Mouse (Mus musculus) testis, postnatal 14 days (tissue): ENCODE data around the gene Fmnl1.

Source experiments
- DNase-seq: peaks from one replicate; pipeline ENCODE4 v3.0.0; 2021; ENCODE audit warnings: low spot score

The Fmnl1 gene

DNA sequence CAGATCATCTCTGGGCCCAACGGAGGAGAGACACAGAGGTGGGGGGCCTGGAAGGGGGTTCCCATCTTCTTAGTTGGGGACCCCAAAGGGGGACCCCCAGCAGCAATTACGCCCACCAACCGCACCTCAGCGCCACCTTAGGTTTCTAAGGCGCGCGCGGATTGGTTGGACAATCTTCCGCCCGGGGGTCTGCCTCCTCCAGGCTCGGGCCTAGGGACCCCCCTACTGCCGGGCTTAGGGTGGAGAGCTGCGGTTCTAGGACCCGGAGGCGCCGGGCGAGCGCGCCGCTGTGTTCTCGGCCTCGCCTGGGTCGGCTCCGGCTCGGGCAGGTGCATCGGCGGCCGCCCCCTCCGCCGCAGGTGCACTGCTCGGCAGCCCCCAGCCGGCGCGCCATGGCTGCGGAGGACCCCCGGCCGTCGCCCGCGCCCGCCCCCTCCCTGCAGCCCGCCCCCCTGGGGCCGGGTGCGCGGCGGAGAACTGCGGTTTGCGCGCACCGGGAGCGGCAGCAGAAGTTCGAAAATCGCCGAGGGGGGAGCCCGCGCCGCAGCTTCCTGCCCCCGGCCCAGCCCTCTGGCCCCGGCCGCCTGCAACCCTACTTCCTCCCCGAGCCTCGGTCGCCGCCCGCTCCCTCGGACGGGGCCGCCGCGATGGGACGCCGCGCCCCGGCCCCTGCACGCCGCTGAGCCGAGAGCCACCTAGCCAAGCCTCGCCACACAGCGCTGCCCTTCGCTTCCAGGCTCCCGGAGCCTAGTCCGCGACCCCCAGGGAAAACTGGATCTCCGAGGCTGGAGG, at the start of gene Fmnl1:
Gene Fmnl1, plus strand, starts transcription at position 614 of the 792 bp plus-strand sequence.
- DNase-seq, result peak; percentile 38

DNA sequence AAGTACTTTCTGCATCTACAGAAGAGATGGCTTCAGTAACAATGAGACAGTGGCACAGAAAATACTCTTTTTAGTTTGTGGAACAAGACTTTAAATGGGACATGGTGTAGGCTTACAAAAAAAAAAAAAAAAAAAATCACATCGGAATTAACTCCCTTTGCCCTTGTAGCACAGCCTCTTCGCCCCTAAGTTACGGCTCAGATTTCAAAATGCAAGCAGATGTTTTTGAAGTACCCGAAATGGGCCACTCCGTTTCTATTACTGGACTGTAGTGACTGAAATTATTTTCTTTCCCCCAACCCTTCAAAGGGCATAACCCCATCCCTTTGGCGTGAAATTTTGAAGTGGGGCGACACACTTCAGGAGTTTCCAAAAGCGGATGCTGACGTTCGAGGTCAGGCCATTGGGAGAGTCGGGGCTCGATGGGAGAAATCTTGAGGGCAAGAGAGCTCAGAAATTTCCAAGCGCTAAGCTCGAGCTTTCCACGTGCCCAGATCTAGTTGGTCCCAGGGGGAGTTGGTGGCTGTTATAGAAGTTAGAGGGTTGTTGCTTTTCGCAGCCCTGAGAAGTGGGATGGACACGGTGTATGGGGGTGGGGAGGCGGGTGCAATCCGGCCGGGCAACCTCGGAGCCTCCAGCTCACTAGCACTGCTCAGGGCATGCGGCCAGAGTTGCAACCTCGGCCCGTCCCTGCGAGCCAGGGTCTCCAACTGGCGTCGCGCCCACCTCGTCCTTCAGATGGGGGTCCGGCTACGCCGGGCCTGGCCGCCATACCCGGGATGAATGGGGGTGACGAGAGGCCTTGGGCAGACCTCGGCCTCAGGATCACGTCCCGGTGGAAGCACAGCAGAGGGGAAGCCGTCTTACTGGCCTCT, 39.0 kb upstream of the Fmnl1 start, which contains the start of gene Hexim2:
Gene Hexim2, plus strand, starts transcription at position 729 of the 875 bp plus-strand sequence.
- peak; percentile 83 for DNase-seq

DNA sequence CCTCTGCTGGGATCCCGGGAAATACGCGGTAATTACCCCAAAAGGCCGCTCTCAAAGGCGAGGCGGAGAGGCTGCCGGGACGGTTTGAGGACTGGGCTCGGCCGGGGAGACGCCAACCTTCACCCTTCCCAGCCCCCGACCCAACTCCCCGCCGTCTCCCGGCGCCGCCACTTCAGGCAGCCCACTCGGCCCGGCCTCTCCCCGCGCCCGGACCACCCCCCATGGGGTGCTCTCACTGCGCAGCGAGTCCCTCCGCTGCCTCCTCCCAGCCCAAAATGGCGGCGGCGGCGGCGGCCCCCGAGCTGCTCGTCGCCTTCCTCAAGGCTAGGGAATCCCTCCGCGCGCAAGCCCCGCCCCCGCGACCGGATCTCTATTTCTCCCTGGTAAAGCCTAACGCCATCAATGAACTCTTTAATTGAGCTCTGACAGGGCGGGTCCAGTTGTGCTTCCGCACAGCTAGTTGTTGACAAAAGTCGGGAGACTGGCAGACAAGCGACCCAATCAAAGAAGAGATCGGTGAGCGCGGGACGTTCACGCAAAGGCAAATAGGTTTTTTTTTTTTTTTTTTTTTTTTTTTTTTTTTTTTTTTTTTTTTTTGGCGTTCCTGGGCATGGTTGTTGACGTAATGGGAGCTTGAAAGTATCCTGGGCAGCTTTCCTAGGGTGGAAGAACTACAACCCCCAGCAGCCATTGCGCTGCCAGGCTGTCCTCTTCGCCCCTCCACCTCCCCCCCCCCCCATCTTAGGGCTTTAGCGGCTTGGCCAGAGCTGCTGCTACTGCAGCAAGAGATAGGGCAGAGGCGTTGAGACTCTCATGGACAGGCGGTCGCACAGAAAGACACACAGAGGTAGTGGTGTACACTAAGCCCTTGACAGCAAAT, 38.1 kb upstream of the Fmnl1 start:
- DNase-seq, result peak; percentile 100

DNA sequence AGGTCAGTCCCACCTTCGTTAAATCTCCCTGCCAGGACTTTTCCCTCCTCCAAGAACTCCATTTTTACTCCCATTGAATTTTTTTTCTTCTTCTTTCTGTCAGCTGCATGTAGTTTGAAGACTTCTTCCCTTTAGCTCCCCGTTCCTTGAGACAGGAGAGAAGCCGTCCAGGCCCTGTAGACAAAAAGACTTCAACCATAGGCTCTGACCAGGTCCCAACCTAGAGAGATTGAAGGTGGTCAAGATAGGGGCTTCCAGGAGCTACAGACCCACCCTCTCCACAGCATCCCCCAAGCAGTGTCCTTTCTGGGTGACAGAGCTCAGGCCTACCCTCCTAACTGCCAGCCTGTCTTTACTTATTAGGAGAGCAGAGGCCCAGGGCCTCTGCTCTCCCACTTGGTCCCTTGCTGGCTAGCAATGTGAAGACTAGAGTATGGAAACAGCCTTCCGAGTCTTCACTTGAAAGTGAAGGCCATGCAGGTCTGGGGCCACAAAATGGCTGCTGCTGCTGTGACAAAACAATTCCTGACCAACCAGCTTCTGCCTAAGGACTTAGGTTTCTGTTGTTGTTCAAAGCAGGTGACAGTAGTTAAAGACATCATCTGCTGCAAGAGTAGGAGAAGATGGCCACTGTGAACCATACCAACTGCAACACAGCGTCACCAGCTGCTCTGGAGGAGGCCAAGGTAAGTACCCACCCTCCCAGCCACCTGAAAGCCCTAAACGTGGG, 37.3 kb upstream of the Fmnl1 start:
- DNase-seq, result peak; percentile 21

DNA sequence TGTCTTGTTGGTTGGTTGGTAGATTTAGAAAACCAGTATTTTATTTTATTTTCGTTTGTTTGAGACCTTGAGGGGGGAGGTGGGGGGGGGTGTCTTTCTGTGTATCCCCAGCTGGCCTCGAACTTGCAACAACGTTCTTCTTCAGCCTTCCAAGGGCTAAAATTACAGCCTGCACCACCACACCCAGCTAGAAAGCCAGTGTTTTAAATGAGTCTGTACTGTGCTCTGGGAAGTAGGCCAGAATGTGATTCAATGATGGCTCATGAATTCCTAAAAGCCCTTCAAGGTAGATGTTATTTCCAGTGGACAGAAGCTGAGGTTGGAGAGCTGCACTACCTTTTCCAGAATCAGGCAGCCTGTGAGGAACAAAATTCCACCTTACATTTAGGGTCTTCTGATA, 36.7 kb upstream of the Fmnl1 start:
- DNase-seq, result peak; percentile 33

DNA sequence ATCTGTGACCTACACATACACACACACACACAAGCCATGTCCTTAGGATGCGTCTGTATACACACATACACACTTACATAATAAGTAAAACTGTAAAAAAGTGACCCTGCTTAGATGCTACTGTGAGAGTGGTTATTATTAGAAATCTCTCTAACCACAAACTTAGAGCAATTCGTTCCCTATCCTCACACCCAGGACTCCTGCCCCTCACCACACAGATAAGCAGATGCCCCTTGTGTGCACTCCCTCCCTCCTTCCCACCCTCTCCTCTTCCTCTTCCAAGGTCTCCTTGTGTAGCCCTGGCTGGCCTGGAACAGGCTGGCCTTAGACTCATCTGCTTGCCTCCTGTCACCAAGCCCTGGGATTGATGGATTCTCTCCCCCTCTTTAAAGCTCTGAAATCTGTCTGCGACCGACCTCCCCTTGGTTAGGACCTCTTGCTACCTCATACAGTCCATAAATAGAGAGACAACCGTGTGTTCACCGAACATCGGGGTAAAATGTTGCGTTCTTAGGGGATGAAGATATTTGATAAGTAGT, 34.8 kb upstream of the Fmnl1 start:
- DNase-seq, result no peak

DNA sequence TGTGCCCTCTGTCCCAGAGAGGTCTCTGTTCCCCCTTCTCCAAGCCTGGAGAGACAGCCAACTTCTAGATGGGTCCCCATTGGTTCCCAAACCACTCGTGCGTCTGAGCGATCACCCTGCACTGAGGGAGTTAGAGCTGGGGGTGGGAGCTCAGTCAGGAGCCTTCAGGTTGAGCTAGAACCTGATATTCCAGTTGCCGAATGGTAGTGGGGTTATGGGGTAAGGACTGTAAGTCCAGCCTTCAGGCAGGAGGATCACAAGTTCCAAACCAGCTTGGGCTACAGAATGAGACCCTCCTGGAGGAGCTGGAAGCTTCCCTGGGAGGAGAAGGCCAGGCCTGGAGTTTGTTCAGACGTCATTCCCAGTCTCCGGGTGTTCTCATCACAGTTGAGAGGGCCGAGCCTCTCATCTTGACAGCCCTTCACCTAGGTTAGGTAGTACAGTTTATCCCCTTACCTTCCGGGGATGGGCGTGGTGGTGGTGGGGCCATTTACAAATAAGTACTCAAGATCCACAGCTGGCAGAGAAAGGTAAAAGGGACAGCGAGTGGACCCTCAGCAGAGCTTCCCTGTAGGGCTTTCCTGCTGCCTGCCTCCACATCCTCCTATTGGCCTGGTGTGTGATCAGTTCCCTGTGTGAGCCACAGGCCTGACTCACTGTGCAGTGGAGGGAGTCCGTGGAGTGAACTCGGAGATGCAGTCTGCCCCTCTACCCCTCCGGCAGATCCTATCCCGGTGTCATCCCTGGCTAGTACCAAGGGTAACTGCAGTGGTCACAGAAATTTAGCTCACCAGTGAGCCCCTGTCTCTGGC, 30.8 kb upstream of the Fmnl1 start:
- DNase-seq, result no peak

DNA sequence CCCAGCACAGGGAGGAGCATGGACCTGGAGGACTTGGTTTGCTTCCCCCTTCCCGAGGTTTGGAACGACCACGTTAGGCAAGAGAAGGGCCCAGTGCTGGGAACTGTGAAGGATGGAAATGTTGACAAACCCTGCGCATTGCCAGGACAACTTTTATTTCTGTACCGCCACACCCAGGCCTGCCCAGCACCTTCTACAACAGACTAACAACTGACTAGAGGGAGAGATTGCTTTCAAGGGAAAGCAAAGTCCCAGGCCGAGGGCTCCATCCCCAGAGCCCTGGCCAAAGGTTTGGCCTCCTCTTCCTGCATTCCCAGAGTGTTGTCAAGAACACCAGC, 30.2 kb upstream of the Fmnl1 start:
- DNase-seq, result no peak

DNA sequence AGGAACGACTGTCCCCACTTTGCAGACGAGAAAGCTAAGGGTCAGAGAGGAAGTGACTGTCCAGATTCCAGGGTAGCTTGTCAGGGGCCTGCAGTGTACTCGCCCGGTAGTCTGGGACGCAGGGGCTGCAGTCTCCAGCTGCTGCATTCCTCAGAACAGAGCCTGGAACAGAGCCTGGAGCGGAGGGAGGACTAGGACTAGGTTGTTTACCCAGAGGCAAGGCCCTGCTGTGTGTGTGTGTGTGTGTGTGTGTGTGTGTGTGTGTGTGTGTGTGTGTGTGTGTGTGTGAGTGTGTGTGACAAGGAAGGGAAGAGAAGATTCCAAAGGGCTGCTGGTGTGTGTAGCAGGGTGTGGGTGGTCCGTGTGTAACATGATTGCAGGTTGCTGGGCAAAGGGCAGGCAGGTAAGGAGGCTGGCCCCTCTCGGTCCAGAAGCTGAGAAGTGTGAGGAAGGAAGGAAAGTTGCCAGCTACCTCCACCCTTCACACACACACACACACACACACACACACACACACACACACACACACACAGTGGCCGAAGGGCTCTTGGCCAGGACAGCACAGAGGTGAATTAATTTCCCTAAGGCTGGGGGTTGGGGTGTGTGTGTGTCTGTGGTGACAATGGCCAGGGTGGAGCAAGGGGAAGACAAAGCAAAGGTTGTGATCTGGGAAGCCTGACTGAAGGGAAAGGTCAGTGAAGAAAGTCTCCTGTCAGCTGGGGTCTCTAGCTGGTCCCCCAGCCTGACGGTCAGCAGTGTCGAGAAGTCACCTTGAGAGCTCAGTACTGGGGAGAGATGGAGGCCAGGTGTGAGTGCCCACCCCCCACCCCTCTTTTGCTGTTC, 29.6 kb upstream of the Fmnl1 start:
- DNase-seq, result peak; percentile 76

DNA sequence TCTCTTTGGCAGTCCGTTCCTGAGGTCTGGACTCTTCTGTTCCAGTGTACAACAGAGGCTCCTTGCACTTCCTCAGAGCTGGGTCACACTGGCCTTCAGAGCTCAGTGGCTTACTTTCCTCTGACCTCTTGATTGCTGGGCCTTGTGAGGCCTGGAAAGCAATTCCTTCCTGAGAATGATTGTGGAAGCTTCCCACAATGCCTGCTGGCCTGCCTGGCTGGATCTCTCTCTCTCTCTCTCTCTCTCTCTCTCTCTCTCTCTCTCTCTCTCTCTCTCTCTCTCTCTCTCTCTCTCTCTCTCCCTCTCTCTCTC, 29.0 kb upstream of the Fmnl1 start:
- no peak for DNase-seq

DNA sequence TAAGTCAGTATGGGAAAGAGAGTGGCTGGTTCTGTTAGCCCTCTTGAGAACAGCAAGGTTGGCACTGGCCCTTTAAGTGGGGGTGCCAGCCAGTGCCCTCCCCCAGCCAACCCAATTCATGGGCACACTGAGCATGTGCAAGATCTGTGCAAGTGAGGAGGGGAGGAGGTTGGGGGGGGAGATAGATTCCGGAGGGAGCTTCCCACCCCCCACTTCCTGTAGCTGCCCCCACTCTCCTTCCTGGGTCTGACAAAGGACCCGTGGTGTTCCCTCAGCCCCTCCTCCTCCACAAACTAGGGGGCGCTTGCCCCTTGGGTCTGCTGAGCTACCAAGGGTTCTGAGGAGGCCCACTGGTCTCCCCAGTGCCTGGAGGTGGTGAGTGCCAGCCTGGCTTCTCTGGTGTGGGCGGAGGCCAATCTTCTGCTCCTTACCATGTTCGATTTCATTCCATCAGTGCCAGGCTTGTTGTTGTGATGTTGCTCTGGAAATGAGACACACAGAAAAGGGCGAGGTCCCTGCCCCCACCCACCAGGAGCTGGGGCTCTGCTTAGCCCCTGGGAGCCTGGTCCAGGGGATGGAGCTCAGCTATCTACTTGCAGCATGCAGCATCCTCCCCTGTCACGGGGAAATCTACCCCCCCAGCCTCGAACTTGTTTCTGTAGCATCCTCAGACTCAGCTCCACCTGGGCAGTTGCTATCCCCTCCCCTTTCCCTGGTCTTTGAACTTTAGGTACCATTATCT, 28.3 kb upstream of the Fmnl1 start:
- DNase-seq, result no peak

DNA sequence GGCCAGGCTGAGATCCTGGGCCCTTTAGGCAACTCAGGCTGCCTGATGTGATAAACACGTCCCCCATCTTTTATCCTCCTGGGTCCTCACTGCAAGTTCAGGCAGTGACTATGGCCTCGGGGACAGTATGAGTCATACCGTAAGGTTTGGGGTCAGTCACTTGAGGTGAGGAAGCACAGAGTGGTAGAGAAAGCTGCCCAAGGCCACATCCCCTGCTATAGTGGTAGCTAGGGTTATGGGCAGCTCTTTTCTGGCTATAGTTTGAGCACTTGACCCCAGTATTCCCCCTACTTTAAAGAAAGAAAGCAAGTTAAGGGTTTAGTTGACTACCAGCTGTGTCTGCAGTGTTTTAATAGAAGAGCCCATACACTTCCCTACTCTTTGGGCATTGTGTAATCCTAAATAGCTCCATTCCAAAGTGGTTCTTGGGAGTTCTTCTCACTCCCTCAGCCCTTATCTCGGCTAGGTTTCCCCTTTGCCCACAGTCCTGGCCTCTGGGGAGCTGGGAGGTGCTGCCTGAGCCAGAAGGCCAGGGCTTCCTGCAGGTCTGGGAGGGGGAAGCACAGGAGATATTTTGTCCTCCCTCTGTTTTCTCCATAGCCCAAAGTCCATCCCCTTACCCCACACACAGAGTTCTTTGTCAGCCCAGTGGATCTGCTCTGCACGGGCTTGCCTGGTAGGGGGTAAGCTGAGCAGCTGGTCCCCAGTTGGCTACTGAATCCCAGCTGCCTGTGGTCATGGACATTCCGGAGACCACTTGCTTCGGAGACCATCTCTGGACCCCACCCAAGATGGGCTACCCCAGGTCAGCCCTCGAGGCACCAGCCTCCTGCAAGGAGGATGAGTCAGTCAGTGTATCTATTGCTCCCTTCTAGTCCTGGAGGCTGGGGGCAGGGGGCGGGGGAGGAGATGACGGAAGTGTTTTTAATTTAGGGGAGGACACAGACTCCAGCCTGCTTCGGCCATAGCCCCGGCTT, 26.3 kb upstream of the Fmnl1 start:
- DNase-seq, result no peak

DNA sequence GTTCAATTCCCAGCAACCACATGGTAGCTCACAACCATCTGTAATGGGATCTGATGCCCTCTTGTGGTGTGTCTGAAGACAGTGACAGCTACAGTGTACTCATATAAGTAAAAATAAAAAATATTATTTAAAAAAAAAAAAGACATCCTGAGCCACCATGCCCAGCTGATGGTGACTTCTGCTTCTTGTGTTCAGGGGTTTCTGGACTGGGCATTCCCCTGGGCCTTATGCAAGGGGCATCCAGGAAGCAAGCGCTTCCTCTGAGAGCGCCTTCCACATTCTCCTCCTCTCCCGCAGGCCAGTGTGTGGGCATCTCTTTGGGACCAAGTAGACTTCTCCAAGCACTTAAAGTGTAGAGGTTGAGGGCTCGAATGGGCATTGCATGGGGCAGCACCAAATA, 24.5 kb upstream of the Fmnl1 start:
- DNase-seq, result no peak

DNA sequence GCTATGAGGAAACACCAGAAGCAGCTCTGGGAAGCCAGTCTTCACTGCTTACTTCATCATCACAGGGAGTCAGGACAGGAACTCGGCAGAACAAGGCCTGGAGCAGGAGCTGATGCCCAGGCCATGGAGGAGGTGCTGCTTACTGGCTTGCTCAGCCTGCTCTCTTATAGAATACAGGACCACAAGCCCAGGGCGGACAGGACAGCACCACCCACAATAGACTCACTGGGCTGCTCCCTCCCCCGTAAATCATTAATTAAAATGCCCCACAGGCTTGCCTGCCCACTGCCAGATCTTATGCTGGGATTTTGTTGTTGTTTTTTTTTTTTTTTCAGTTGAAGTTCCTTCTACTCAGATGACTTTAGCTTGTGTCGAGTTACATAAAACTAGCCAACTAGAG, 23.1 kb upstream of the Fmnl1 start:
- no peak for DNase-seq

DNA sequence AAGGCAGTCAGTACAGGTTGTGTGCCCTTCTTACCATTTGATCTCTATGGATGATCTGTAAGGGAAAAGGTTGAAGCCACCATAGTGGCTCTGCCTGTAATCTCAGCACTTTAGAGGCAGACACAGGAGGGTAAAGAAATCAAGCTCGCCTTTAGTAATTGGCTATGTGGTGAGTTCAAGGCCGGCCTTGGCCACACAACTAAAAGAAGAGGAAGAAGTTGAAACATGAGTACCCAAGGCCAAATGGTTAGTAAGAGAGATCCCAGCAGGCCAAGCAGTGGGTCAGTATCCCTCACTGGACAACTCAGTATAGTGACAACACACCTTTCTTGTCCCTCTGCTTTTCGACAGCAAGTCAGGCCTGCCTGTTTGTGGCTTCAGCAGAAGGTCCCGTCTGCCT, 21.1 kb upstream of the Fmnl1 start:
- DNase-seq, result no peak

DNA sequence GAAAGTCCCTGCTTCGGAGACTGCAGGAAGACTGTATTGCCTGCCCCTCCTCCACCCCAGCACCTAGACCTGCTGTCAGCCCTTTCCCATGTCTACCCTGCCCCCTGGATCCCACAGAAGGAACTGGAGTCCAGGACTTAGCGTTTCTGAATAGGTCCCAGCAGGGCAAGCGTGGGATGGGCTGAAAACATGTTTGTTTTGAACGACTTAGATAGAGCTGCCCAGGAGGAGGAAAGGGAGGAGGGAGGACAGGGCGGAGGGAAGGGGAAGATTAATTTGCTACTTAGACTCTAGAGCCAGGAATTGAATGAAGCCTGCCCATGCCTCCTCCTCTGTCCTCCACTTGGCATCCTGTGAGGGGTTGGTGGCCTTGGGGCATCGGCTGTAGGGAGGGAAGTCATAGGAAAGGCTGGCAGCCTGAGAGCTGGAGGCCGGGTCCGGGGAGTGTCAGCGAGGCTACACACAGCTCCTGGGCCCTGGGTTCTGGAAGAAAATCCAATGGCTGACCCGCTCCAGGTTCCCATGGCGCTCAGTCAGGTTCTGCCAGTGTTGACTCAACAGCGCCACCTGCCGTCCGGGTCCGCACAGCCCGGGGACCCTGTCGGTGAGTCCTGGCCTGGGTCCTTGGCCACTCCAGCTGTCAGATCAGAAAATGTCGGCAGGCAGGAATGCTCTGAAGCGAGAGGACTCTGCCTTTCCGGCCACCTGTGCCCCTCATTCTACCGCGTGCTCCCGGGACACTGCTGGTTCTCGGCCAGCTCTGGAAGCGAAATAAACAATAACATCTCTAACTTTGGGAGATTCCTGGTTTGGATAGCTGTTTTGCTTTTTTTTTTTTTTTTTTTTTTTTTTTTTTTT, 12.1 kb upstream of the Fmnl1 start:
- DNase-seq, result peak; percentile 93

DNA sequence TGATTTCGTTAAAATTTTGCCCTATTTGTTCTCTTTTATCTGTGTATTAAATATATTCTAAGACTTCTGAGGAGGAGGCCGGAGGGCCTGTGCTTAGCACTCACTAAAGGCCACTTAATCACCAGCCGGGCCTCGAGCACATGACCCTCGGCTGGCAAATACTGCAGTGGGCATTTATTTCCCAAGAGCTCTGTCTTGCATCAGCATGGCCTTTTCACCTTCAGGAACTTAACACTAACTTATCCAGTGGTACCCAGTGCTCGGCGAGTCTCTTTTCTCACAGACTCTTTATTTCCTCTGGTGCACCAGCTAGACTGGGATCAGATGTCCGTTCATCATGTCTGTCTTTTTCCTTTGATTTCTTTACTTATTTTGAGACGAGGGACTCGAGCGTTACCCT, 10.2 kb upstream of the Fmnl1 start:
- no peak for DNase-seq
